ENCODE assay signal across 9 mouse cellular contexts in genomic region chr17:23850853-23851749, GRCm38 (mm10). TPM values are rescaled to one million over a fixed set of nuclear protein-coding genes. Genes with fewer than 3 reads are reported as not detected.
DNase-seq lines count a peak whose midpoint lies in the region; ATAC-seq lines count a peak whose summit lies in the region.
"Had no signal": no experiment of that assay in that cellular context is flagged by ENCODE, and none has a peak within 500 bp of the region (broad histone marks: within the 10 kb centered on the region; RNA-seq: fewer than 3 reads in every experiment).

No protein-coding gene starts in this region.

- peak; percentile 40 for ATAC-seq in activated CD4-positive, CD25-positive, alpha-beta regulatory T cell, adult 4 months
- 0 out of 2 replicates have a peak, but pooled peaks have one; percentile 17 for ATAC-seq in midbrain, embryonic 13.5 days

- no peak overlapping the region for H3K4me2 ChIP-seq in midbrain, embryonic 13.5 days (replicated peaks)

- intact Hi-C loops in left cerebral cortex, postnatal 14 days (cut with DNase I): no loop called here

- H3K9me3 ChIP-seq in midbrain, embryonic 13.5 days: no peaks in the 10 kb centered on the region

- H3K9ac ChIP-seq in midbrain, embryonic 13.5 days (replicated peaks): no peak overlapping the region

- no peaks in the 10 kb centered on the region for H3K4me1 ChIP-seq in midbrain, embryonic 13.5 days (replicated peaks)

- peak; percentile 76 for DNase-seq in layer of hippocampus, adult 11-12 months (ENCODE audit: low spot score)
- DNase-seq in layer of hippocampus, adult 9-11 months: no peak
- peak; percentile 86 for DNase-seq in embryo, embryonic 10 days (ENCODE audit: low spot score)
- DNase-seq in heart, postnatal 4 days: peak; percentile 81
- DNase-seq in left cerebral cortex, postnatal 14 days (ENCODE audit: low spot score in 2 of 2): peak; percentile 74 to 82
- DNase-seq in thymus, postnatal 0 days (ENCODE audit: low spot score): peak; percentile 65

- H3K27ac ChIP-seq in midbrain, embryonic 13.5 days: no peak overlapping the region

- no peaks in the 10 kb centered on the region for H3K36me3 ChIP-seq in midbrain, embryonic 13.5 days

- H3K27me3 ChIP-seq in midbrain, embryonic 13.5 days: 0 out of 2 replicates have a peak, but pooled peaks cover 3% of the 10 kb centered on the region

- no peak overlapping the region for H3K4me3 ChIP-seq in midbrain, embryonic 13.5 days (replicated peaks)
- H3K4me3 ChIP-seq: erythroblast, embryonic 14.5 days had no signal

- 62% methylated on average over 18 of the region's 19 CpGs for WGBS in midbrain, embryonic 13.5 days

RNA-seq across cellular contexts. Expression of gene Prss41, which starts 7.1 kb away (rescaled TPM):
- polyA plus RNA-seq in activated CD4-positive, CD25-positive, alpha-beta regulatory T cell, adult 4 months (2017; shearing (Covaris generic)): 10 to 100 TPM in 1 of 2 experiments, 1 to 10 TPM in 1; 6.4 to 10.5 TPM
- not detected for total RNA-seq in heart, postnatal 4 days (2021)
- total RNA-seq in left cerebral cortex, postnatal 14 days (2021): 1 to 10 TPM; 1.9 to 2.2 TPM
- 0.94 and 1.5 TPM in 2 replicates for polyA plus RNA-seq in midbrain, embryonic 13.5 days (2015; fragmentation: Nextera tagmentation; extraction: Ambion mirVana)
- polyA plus RNA-seq in thymus, postnatal 0 days (2015; fragmentation: Nextera tagmentation; extraction: Ambion mirVana): 0.28 and 0.42 TPM in 2 replicates

RNA-seq across cellular contexts. Expression of gene Prss32, which starts 7.4 kb away (rescaled TPM):
- 1 to 10 TPM in 1 of 2 experiments, not detected in 1; 2.6 TPM for polyA plus RNA-seq in activated CD4-positive, CD25-positive, alpha-beta regulatory T cell, adult 4 months (2017; shearing (Covaris generic))
- not detected for total RNA-seq in heart, postnatal 4 days (2021)
- 1 to 10 TPM in 1 of 2 experiments, not detected in 1; 1.1 TPM for total RNA-seq in left cerebral cortex, postnatal 14 days (2021)
- not detected in 2 replicates for polyA plus RNA-seq in midbrain, embryonic 13.5 days (2015; fragmentation: Nextera tagmentation; extraction: Ambion mirVana)
- polyA plus RNA-seq in thymus, postnatal 0 days (2015; fragmentation: Nextera tagmentation; extraction: Ambion mirVana): 0.12 and 0.14 TPM in 2 replicates

RNA-seq across cellular contexts. Expression of gene Prss33, which starts 15.2 kb away (rescaled TPM):
- 1 to 10 TPM; 1.1 to 2.4 TPM for polyA plus RNA-seq in activated CD4-positive, CD25-positive, alpha-beta regulatory T cell, adult 4 months (2017; shearing (Covaris generic))
- not detected for total RNA-seq in heart, postnatal 4 days (2021)
- total RNA-seq in left cerebral cortex, postnatal 14 days (2021): not detected
- 0.30 and 0.36 TPM in 2 replicates for polyA plus RNA-seq in midbrain, embryonic 13.5 days (2015; fragmentation: Nextera tagmentation; extraction: Ambion mirVana)
- 0.40 and 0.48 TPM in 2 replicates for polyA plus RNA-seq in thymus, postnatal 0 days (2015; fragmentation: Nextera tagmentation; extraction: Ambion mirVana)
- polyA plus RNA-seq: erythroblast, embryonic 14.5 days had no signal

RNA-seq across cellular contexts. Expression of gene Prss21, which starts 16.8 kb away (rescaled TPM):
- polyA plus RNA-seq in activated CD4-positive, CD25-positive, alpha-beta regulatory T cell, adult 4 months (2017; shearing (Covaris generic)): not detected
- not detected for total RNA-seq in heart, postnatal 4 days (2021)
- not detected for total RNA-seq in left cerebral cortex, postnatal 14 days (2021)
- not detected in 2 replicates for polyA plus RNA-seq in midbrain, embryonic 13.5 days (2015; fragmentation: Nextera tagmentation; extraction: Ambion mirVana)
- not detected in 2 replicates for polyA plus RNA-seq in thymus, postnatal 0 days (2015; fragmentation: Nextera tagmentation; extraction: Ambion mirVana)
- polyA plus RNA-seq: erythroblast, embryonic 14.5 days had no signal

RNA-seq across cellular contexts. Expression of gene Elob, which starts 22.2 kb away (rescaled TPM):
- polyA plus RNA-seq in activated CD4-positive, CD25-positive, alpha-beta regulatory T cell, adult 4 months (2017; shearing (Covaris generic)): 100 to 1,000 TPM; 686 to 746 TPM
- total RNA-seq in heart, postnatal 4 days (2021): 100 to 1,000 TPM; 413 to 427 TPM
- total RNA-seq in left cerebral cortex, postnatal 14 days (2021): 100 to 1,000 TPM; 334 to 397 TPM
- 1,286 and 1,324 TPM in 2 replicates for polyA plus RNA-seq in midbrain, embryonic 13.5 days (2015; fragmentation: Nextera tagmentation; extraction: Ambion mirVana)
- polyA plus RNA-seq in thymus, postnatal 0 days (2015; fragmentation: Nextera tagmentation; extraction: Ambion mirVana): 1,085 and 1,139 TPM in 2 replicates
